Mouse (Mus musculus) C2C12 (cell line): Measurements from ENCODE around the gene Acp4.

ENCODE experiments used
- CTCF ChIP-seq: IDR thresholded peaks from one replicate; pipeline ENCODE4 v1.5.1; 2011; ENCODE audit not compliant: control insufficient read depth, insufficient read depth, insufficient read length
- MAX ChIP-seq: IDR thresholded peaks from one replicate; pipeline ENCODE4 v1.6.1; 2011; ENCODE audit warnings: mild to moderate bottlenecking, control low read depth
- MYOD1 ChIP-seq: IDR thresholded peaks from one replicate; pipeline ENCODE4 v1.6.1; 2011; ENCODE audit warnings: low read depth; ENCODE audit not compliant: control insufficient read depth, insufficient read length
- MYOG ChIP-seq: IDR thresholded peaks from one replicate; pipeline ENCODE4 v1.6.1; 2011; ENCODE audit not compliant: control insufficient read depth, insufficient read length; ENCODE audit errors: extremely low read depth
- USF1 ChIP-seq: IDR thresholded peaks from one replicate; pipeline ENCODE4 v1.6.1; 2011; ENCODE audit warnings: low read depth, mild to moderate bottlenecking, control low read depth, moderate library complexity

DNA sequence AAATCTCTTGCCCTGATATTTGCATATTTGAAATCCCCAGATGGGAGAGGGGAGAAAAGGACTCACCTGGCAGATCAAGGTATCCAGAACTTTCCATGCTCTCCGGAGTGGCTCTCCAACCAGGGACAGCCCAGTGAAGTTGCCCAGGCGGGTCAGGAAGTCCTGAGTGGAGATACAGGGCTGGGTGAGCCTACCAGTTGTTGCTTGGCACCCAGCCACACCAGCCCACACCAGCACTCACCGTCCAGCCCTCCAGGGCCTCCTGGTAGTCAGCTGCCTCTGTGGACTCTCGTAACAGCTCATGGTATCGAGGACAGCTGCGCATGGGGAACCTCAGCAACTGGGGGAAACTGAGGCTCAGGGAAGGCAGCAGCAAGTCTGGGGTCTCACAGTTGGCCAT, 2.2 kb downstream of the Acp4 start:
- no peak for TF ChIP-seq CTCF
- no peak for TF ChIP-seq MYOG
- no peak for TF ChIP-seq USF1
- TF ChIP-seq MAX = no peak
- TF ChIP-seq MYOD1 = no peak
